Mouse (Mus musculus): ENCODE measurements at regions not wholly inside any gene's neighbourhood (a gene's known extent, or its start where the extent isn't known, plus 50 kb on each side); places are given as distances from the start of the nearest gene placed in this dataset.

- DNase-seq = no peak
These were observed 105.3 kb upstream of the Peli1 start for GRCm38 (mm10) chr11:20985771-20986170.

DNA sequence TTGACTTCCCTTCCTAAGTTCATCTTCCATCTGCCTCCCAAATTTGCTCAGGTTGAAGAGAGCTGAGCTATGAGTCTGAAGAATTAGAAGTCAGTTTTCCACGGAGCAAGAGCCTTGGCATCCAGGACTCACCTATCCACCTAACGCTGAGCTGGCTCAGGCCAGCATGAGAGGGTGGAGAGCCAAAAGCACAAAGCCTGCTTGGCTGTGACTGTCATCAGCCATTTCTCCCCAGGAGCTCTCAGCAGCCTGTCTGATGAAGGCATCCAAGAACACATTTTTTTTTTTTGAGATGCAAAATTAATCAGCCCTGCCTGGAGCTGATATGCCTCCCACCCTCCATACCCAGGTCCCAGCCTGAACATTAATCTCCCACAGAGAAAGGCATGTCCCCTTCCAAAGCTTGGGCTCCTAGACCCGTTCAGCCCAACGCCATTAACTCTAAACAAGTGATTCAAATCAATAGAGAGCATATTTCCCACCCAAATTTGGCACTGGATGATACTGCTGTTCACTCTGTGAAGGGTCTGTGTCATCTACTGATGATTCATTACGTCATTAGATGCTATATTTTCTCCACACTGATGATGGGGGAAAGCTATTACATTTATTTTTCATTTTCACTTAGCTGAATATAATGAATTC lies 103.8 kb upstream of the Peli1 start:
- no peak for DNase-seq

DNA sequence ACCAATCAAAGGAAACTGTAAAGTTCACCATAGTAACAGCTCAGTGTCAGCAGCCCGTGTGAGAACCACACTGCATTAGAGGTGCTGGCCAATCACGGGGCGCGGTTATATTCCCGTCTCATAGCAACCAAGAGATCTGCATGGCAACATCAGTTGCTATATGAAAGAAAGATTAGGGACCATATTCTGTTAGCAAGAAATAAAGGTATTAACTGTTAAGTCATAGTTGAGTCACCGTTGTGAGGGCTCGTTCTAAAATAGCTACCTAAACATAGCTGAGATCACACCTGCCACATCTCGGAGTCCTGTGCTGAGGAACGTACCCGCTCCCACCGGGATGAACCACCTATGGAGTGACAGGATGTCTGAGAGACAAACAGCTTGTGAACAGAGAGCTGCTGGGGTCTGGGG lies 103.2 kb upstream of the Peli1 start:
- no peak for DNase-seq

DNA sequence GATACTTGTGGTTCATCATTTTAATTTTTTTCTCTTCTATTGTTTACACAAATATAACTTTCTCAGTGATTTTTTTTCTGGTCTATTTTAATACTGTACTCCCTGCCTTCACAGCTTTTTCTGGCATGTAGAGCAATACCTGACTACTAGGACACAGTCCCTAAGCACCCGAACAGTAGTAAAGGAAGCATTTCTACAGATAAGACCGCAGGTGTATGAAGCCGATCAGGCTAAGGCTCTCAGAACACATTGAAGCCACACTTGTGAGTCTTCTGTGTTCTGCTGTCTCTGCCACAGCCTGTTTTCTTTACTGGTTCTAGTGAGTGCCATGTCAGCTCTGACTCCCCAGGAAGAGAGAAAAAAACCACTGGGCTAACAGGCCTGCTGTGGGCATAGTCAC lies 102.2 kb upstream of the Peli1 start:
- no peak for DNase-seq

DNA sequence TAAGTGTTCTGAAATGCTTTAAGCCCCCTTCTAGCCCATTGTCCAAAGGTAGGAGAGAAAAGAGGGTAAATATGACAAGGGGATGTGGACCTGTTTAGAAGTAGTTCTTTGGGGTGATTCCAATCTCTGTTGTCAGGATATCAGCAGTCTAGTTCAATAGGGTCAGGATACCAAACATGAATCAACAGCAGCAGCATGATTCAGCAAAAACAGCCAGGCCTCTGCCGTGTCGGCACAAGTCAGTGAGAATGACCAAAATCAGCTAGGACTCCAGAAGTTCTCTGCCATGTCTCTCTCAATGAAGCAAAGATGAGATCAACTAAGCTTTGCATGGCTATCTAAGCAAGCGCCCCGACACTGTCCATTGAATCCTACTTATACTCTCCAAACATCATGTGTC lies 97.5 kb upstream of the Peli1 start:
- no peak for DNase-seq

- no peak for DNase-seq
These were observed 89.7 kb upstream of the Peli1 start for GRCm38 (mm10) chr11:21001400-21001799.

GRCm38 (mm10) chr11:21007222-21007621 lies 83.9 kb upstream of the Peli1 start:
- no peak for DNase-seq

GRCm38 (mm10) chr11:21009505-21009904 lies 81.6 kb upstream of the Peli1 start:
- DNase-seq = no peak

DNA sequence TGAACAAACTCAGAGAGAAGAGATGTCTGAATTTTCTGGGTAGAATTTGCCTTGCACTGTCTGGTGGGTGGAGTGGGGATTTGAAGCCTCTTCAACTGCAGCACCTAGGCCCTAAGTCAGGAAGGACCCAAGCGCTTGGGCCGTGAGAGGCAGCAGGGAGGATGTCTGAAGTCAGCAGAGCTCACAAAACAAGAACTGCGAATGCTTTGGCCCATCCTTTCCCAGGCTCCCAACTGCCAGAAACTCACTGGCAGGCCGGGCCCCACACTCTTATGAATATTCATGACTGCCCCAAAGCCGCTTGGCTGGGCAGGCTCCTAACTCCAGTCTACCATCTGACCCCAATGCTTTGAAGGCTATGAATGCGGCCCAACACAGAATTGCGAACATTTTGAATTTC lies 80.2 kb upstream of the Peli1 start:
- DNase-seq = no peak

DNA sequence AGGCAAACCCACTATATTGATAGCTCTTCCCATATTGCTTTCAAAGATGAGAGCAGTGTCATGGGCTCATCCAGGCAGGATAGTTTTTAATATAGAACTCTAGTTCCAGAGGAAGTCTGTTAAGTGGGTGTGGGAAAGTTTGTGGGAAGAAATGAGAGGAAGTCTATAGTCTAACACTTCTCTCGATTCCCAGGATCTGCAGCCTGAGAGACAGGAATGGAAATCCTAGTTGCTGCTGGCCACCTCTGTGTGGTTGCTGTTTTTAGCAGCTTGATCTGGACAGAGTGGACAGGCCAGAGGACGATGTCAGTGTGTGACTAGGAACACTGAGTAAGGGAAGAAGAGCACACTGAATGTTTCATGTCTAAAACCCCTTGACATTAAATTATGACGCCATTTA lies 76.8 kb upstream of the Peli1 start:
- no peak for DNase-seq

DNA sequence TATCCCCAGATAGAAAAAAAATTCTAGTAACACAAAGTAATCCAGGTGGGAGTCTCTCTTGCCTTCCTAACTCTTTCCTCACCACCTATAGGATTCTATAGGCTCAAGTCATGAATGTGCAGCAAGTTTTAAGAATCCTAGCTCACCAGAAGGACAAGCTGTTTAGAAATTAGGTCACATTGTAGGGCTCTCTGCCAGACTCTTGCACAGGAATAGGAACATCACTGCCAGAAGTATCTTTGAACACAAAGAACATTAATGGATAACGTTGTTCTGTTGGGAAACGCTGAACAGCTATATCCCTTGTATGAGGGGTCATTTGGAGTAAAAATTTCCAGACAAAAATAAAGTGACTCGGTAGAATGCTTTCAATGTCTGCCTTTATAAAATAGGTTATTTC lies 75.6 kb upstream of the Peli1 start:
- peak; percentile 69 for DNase-seq

GRCm38 (mm10) chr11:21016133-21016746 lies 74.9 kb upstream of the Peli1 start:
- DNase-seq = no peak

GRCm38 (mm10) chr11:21016791-21017329 lies 74.2 kb upstream of the Peli1 start:
- no peak for DNase-seq

DNA sequence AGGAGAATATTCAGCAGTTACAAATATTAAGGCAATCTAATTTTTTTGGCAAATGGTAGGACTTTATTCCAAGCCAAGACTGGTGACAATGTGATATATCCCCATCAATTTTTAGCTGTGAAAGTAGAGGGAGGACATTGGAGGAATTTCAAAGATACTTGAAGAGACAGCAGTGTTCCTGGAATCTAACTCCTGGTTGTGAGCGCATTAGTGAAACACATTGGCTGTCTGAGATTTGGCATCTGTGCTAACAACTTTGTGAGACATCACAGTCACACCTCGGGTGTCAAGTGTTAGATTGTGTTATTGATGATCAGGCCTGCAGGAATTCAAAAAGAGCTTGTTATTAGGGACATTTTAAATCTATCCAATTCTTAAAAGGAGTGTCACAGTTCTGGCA lies 71.3 kb upstream of the Peli1 start:
- DNase-seq = no peak

GRCm38 (mm10) chr11:21024111-21024510 lies 67.0 kb upstream of the Peli1 start:
- DNase-seq = no peak

GRCm38 (mm10) chr11:21024521-21024920 lies 66.6 kb upstream of the Peli1 start:
- DNase-seq = no peak

DNA sequence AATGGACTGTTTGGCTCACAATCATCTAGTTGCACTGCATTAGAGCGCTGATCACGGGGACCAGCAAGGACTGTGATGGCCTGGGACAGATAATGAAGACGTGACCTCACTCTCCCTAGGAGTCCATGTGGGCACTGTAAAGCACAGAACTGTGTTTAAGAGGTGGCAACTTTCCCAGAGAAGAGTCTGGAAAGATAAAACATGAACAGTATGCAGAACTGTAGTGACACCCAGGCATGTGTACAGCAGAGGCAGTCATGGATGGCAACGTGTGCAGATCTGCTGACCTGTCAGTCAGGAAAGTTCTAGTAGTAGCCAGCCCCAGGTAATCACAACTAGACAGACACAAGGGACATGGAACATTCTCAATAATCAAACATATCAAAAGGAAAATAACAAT lies 63.8 kb upstream of the Peli1 start:
- no peak for DNase-seq

- DNase-seq = no peak
These were observed 60.7 kb upstream of the Peli1 start for GRCm38 (mm10) chr11:21030362-21030761.

DNA sequence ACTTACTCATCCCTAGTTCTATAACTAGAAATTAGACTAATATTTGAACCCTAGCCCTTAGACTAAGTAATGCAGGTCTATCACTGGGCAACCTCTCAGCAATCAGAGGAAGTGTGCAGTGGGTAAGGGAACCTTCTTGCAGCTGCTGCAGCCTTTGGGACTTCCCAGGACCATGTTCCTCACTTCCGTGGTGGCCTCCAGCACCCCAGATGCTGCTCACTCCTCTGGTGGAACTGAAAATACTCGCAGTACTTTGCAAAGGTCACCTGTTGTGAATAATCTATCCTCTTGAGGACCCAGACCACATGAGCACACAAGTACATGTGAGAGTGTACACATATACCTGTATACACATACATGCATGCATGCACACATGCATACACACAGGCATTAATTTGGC lies 59.3 kb upstream of the Peli1 start:
- no peak for DNase-seq

DNA sequence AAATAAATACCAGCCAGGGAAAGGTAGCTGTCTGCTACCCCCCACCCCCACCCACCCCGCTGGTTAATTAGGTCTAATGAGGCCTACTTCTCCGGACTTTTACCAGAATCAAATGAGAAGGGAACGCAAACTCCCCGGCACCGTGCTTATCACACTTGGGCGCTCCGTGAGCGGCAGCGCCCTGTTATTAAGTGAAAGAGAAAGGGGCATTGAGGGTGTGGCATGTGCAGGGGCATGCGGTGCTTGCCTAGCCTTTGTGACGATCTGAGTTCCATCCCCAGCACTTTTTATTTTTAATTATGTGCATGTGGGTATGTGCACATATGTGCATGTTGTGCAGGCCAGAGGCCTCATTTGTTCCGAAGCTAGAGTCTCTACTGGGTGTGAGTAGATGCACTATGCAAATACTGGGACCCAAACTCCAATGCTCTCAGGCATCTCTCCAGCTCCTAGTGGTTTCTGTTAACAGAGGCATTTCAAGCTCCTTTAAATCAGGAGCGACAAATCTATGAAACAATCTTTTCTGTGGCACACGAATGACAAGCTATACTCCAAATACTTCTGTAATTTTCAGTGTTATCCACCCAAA lies 57.8 kb upstream of the Peli1 start:
- DNase-seq = no peak

- peak; percentile 71 for DNase-seq
These were observed 57.2 kb upstream of the Peli1 start for GRCm38 (mm10) chr11:21033823-21034401.

DNA sequence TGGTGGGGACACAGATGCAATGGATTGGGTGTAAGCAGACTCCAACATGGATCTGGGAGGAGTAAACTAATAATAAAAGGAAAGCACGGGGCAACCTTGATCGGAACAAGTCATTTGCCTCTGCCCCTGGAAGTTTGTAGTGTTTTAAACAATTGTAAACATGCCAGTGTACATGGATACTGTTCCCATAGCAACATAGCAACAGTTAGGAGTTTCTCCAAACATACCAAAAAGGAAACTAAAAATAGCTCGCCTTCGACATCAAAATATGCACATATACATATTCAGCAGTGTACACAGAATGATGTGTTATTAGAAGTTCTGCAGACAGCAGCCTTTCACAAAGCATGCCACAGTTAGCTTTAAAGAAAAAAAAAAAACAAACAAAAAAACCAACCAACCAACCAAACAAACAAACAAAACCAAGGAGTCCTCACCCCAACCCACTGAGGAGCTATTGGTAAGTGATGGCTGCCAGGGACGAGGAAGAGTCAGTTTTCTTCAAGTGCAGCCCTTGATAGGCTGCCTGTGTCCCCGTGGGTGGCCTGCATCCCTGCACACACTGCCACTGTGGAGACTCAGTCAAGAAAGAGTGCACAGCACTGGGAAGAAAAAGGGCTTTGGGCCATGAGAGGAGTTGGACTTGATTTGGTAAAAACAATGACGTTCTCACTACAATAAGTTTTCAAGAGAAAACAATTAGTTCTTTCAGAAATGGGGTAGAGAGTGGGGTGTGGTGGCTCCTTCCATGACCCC lies 54.8 kb upstream of the Peli1 start:
- DNase-seq = peak; percentile 66

DNA sequence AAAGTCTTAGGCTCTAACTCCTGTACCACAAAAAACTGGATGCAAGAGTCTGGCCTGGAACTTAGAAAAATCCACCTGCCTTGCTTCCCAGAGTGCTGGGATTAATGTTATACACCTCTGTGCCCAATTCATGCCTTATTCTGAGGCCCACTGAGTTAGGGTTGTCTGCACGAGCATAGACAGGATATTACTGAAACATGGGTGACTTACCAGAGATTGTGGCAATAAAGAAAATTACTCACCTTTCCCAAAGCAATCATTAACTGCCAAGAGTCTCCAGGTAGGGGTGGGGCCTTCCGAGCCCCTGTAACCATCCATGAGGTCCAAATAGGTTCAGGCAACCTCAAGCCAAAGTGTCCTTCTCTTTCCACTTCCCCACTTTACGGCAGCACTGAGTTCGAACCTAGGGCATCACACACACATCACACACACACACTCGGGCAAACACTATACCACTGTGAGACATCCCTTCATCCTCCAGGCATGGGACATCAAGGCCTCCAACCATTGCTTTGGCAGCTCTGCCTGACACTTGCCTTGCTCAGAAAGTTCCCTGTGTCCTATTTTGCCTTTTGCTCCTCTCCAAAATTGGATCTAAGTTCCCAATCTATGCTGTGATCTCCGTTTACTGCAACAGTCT lies 53.7 kb upstream of the Peli1 start:
- DNase-seq = no peak
